Mouse (Mus musculus) forebrain, embryonic 13.5 days (tissue): ENCODE data around the gene Cdh22. TPM values are rescaled to one million over a fixed set of nuclear protein-coding genes. Genes with fewer than 3 reads are reported as not detected.
A peak's percentile ranks its signal among the peaks of the same experiment; 100 is the strongest.

Experiments
- ATAC-seq: fragments of 200-750 bp; cut with Nextera tagmentation; 2 replicates; pipeline ENCODE4 v1.8.0; 2017
- H3K27ac ChIP-seq: fragments of 300-500 bp; sonication (generic); 2 replicates; pipeline ENCODE4 v1.5.1; 2015; ENCODE audit warnings: inconsistent platforms, mild to moderate bottlenecking, moderate library complexity
- H3K27me3 ChIP-seq: fragments of 300-500 bp; sonication (generic); 2 replicates; pipeline ENCODE4 v1.6.1; 2015; ENCODE audit warnings: mild to moderate bottlenecking, inconsistent platforms
- H3K36me3 ChIP-seq: fragments of 300-500 bp; sonication (generic); 2 replicates; pipeline ENCODE4 v1.6.1; 2015; ENCODE audit warnings: mild to moderate bottlenecking, inconsistent platforms; ENCODE audit not compliant: poor library complexity, severe bottlenecking
- H3K4me1 ChIP-seq: fragments of 300-500 bp; sonication (generic); 2 replicates; pipeline ENCODE4 v1.6.1; 2015; ENCODE audit warnings: inconsistent platforms
- H3K4me2 ChIP-seq: fragments of 300-500 bp; sonication (generic); 2 replicates; pipeline ENCODE4 v1.6.1; 2015; ENCODE audit warnings: inconsistent platforms, mild to moderate bottlenecking, moderate library complexity
- H3K4me3 ChIP-seq: fragments of 300-500 bp; sonication (generic); 2 replicates; pipeline ENCODE4 v1.5.1; 2015; ENCODE audit warnings: mild to moderate bottlenecking, inconsistent platforms
- H3K9ac ChIP-seq: fragments of 300-500 bp; sonication (generic); 2 replicates; pipeline ENCODE4 v1.6.1; 2015; ENCODE audit warnings: mild to moderate bottlenecking, inconsistent platforms
- H3K9me3 ChIP-seq: fragments of 300-500 bp; sonication (generic); replicated peaks from 2 replicates; pipeline ENCODE4 v1.6.1; 2016; ENCODE audit warnings: inconsistent platforms
- WGBS: fragments of 180-500 bp; shearing (Covaris S2); methylation state at CpG from one replicate; pipeline ENCODE4 v1.1.7; 2015; 5-methylcytosine and 5-hydroxymethylcytosine counted together
- polyA plus RNA-seq: library from polyadenylated mRNA; unstranded; fragments of >200 nt; fragmentation: Nextera tagmentation; extraction: Ambion mirVana; gene quantifications from 2 replicates; pipeline ENCODE4 v1.2.1, GENCODE M21; 2015

Gene Cdh22
- polyA plus RNA-seq, 1 experiment from 2014 or later = 5.0 TPM

- Histone ChIP-seq H3K27ac (peak overlapping the region; percentile 83), H3K36me3 (no peaks in the 10 kb centered on the region), H3K27me3 (peaks cover 15% of the 10 kb centered on the region), H3K4me3 (no peak overlapping the region), H3K9ac (0 out of 2 replicates have a peak overlapping the region, but pooled peaks have one; percentile 2), H3K4me1 (peaks cover 50% of the 10 kb centered on the region), H3K4me2 (no peak overlapping the region), H3K9me3 (no peaks in the 10 kb centered on the region)
- peak; percentile 80 for ATAC-seq
- WGBS = 6% methylated on average over 10 of the region's 10 CpGs
Observed at GRCm38 (mm10) chr2:165096367-165096766, 138.3 kb downstream of the Cdh22 start.

GRCm38 (mm10) chr2:165092393-165092792 is 142.3 kb downstream of the Cdh22 start:
- WGBS = 31% methylated on average over 7 of the region's 7 CpGs
- no peaks in the 10 kb centered on the region for H3K9me3 ChIP-seq
- no peak overlapping the region for H3K9ac ChIP-seq
- no peak overlapping the region for H3K4me2 ChIP-seq
- no peak for ATAC-seq
- peak overlapping the region; percentile 25; the same call in 1 of the 2 replicates for H3K27ac ChIP-seq
- H3K4me3 ChIP-seq = no peak overlapping the region
- H3K27me3 ChIP-seq = peaks cover 6% of the 10 kb centered on the region; the same call in 1 of the 2 replicates
- peaks cover 42% of the 10 kb centered on the region for H3K4me1 ChIP-seq
- H3K36me3 ChIP-seq = no peaks in the 10 kb centered on the region

DNA sequence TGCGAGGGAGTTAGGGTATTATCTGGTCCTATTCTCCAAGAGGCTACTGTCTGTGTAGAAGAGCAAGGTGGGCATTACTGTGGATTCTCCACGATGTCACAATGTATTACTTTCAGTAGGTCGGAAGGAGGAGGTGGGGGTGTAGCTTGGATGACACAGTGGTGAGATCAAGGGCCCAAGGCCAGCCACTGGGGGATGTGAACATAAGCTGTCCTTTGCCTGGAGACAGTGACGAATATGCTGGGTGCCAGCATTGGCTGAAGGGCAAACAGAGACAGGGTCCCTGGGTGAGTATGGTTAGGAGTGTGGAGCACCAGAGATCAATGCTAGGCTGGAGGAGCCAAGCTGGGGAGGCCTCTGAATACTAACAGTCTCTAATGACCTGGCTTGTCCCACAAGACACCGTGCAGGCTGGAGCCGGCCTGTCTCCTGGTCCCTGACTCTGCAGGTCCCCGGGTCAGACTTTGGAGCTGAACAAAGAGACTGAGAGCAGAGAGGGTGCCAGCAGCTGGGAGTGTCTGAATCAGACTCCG is 143.2 kb downstream of the Cdh22 start:
- Histone ChIP-seq H3K4me2 (no peak overlapping the region), H3K9ac (no peak overlapping the region), H3K4me3 (no peak overlapping the region), H3K4me1 (peaks cover 34% of the 10 kb centered on the region), H3K36me3 (no peaks in the 10 kb centered on the region), H3K27ac (no peak overlapping the region), H3K9me3 (no peaks in the 10 kb centered on the region), H3K27me3 (peaks cover 4% of the 10 kb centered on the region; the same call in 1 of the 2 replicates)
- 65% methylated on average over 8 of the region's 8 CpGs for WGBS
- no peak for ATAC-seq

DNA sequence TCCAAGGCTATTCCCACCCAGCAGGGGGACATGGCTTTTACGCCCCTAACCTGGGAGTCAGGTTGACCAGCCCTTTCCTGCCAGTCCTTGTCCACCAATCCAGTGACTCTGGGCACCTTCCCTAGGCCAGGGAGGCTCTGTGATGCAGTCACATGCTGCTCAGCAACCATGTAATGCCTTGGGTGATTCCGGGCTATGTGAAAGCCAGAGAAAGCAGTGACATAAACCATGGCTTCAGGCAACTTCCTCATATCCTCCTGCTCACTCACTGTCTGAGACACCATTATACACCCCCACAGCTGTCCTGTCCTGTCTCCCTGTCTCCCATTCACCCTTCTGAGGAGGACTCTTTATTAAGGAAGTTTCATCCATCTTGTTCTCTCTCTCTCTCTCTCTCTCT is 144.0 kb downstream of the Cdh22 start, which contains the start of gene 1700025C18Rik:
Gene 1700025C18Rik (minus strand): TSS at position 101 of the 400 bp plus-strand sequence.
- ATAC-seq = no peak
- Histone ChIP-seq H3K27me3 (peaks cover 4% of the 10 kb centered on the region; the same call in 1 of the 2 replicates), H3K4me1 (peaks cover 34% of the 10 kb centered on the region), H3K9me3 (no peaks in the 10 kb centered on the region), H3K9ac (no peak within 1 kb of the TSS), H3K4me2 (no peak within 1 kb of the TSS), H3K4me3 (no peak within 1 kb of the TSS), H3K36me3 (no peaks in the 10 kb centered on the region), H3K27ac (no peak within 1 kb of the TSS)
- WGBS = 83% methylated on average over 2 of the region's 2 CpGs

DNA sequence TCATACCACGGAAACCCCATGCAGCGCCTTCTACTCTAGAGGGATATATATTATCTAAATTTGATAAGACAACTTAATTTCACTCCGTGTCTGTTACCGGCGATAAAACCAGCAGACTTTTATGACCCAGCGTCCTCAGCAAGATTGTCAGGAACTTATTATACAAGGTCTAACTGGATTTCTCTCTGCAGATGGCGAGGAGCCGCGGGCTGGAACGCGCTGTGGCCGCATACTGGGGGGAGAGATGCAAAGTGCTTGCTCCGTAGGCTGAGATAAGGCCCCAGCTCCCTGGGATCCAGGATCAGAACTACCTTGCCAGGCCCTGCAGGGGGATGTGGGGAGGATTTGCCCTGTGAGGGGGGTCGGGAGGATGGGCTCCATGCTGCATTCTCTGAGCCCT is 145.2 kb downstream of the Cdh22 start:
- no peaks in the 10 kb centered on the region for H3K9me3 ChIP-seq
- H3K4me1 ChIP-seq = peaks cover 28% of the 10 kb centered on the region
- H3K27ac ChIP-seq = no peak overlapping the region
- no peak overlapping the region for H3K9ac ChIP-seq
- H3K4me2 ChIP-seq = no peak overlapping the region
- 52% methylated on average over 14 of the region's 14 CpGs for WGBS
- ATAC-seq = no peak
- no peaks in the 10 kb centered on the region for H3K36me3 ChIP-seq
- H3K4me3 ChIP-seq = no peak overlapping the region
- peaks cover 4% of the 10 kb centered on the region; the same call in 1 of the 2 replicates for H3K27me3 ChIP-seq

DNA sequence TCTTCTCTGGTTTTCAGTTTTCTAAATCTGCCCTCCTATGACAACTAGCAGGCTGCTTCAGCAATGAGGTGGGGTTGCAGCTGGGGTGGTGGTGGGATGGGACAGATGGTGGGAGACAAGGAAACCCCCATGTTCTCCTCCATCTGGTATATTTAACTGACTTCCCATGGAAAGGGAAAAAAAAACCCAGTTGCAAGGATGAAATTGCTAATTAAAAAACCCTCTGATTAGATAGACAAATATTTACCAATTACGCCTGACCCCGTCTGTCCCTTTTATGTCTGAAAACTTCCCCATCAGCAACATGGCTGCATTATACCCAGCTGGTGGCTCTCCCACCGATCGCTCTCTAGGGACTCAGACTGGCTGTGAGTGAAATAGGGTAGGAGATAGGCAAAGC is 148.0 kb downstream of the Cdh22 start:
- ATAC-seq = 0 out of 2 replicates have a peak, but pooled peaks have one; percentile 43
- Histone ChIP-seq H3K36me3 (no peaks in the 10 kb centered on the region), H3K27me3 (peaks cover 4% of the 10 kb centered on the region; the same call in 1 of the 2 replicates), H3K9me3 (no peaks in the 10 kb centered on the region), H3K27ac (peak overlapping the region; percentile 51; the same call in 1 of the 2 replicates), H3K9ac (no peak overlapping the region), H3K4me2 (no peak overlapping the region), H3K4me3 (no peak overlapping the region), H3K4me1 (peaks cover 12% of the 10 kb centered on the region)
- WGBS = 59% methylated on average over 4 of the region's 4 CpGs

GRCm38 (mm10) chr2:165081257-165081656 is 153.4 kb downstream of the Cdh22 start:
- peaks cover 53% of the 10 kb centered on the region for H3K4me1 ChIP-seq

GRCm38 (mm10) chr2:165080657-165081056 is 154.0 kb downstream of the Cdh22 start:
- no peak overlapping the region for H3K4me3 ChIP-seq
- H3K27me3 ChIP-seq = peaks cover 36% of the 10 kb centered on the region
- no peak overlapping the region for H3K9ac ChIP-seq
- H3K9me3 ChIP-seq = no peaks in the 10 kb centered on the region
- no peak for ATAC-seq
- H3K4me1 ChIP-seq = peaks cover 53% of the 10 kb centered on the region
- no peak overlapping the region for H3K27ac ChIP-seq
- no peaks in the 10 kb centered on the region for H3K36me3 ChIP-seq
- no peak overlapping the region for H3K4me2 ChIP-seq
- WGBS = 24% methylated on average over 9 of the region's 9 CpGs

More at GRCm38 (mm10) chr2:165081257-165081656, 153.4 kb downstream of the Cdh22 start:
- Histone ChIP-seq H3K9ac (no peak overlapping the region), H3K4me2 (no peak overlapping the region), H3K9me3 (no peaks in the 10 kb centered on the region), H3K27me3 (peaks cover 36% of the 10 kb centered on the region), H3K4me3 (no peak overlapping the region), H3K36me3 (no peaks in the 10 kb centered on the region), H3K27ac (no peak overlapping the region)
- WGBS = 20% methylated on average over 7 of the region's 7 CpGs
- no peak for ATAC-seq

GRCm38 (mm10) chr2:165078605-165079004 is 156.0 kb downstream of the Cdh22 start:
- ATAC-seq = no peak
- Histone ChIP-seq H3K36me3 (no peaks in the 10 kb centered on the region), H3K4me1 (peaks cover 65% of the 10 kb centered on the region), H3K9ac (peak overlapping the region; percentile 34; the same call in 1 of the 2 replicates), H3K4me2 (peak overlapping the region; percentile 20; the same call in 1 of the 2 replicates), H3K27me3 (peaks cover 48% of the 10 kb centered on the region), H3K4me3 (no peak overlapping the region), H3K27ac (no peak overlapping the region), H3K9me3 (no peaks in the 10 kb centered on the region)
- 22% methylated on average over 10 of the region's 10 CpGs for WGBS

DNA sequence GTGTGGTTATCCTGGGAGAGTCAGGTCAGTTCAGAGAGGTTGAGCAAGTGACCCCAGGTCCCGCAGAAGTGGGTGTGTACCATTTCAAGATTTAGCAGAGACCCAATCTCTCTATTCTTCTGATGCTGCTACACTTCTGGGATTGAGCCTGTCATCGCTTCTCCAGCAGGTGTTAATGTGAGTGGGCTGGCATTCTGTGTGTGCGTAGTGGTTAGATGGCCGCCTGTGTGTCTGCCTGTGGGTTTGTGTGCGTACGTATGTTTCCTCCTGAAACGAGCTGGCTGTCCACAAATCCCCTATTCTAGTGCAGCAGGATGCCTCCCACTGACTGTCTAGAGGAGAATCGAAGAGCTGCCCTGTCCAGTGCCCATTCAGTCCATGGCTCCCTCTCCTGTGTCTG is 156.6 kb downstream of the Cdh22 start:
- ATAC-seq = no peak
- H3K4me1 ChIP-seq = peaks cover 70% of the 10 kb centered on the region
- H3K36me3 ChIP-seq = no peaks in the 10 kb centered on the region
- H3K9ac ChIP-seq = peak overlapping the region; percentile 34; the same call in 1 of the 2 replicates
- 40% methylated on average over 8 of the region's 8 CpGs for WGBS
- peaks cover 54% of the 10 kb centered on the region for H3K27me3 ChIP-seq
- no peak overlapping the region for H3K27ac ChIP-seq
- no peak overlapping the region for H3K4me3 ChIP-seq
- peak overlapping the region; percentile 20; the same call in 1 of the 2 replicates for H3K4me2 ChIP-seq
- H3K9me3 ChIP-seq = no peaks in the 10 kb centered on the region

- H3K4me3 ChIP-seq = no peak overlapping the region
- H3K27me3 ChIP-seq = peaks cover 55% of the 10 kb centered on the region
- no peaks in the 10 kb centered on the region for H3K9me3 ChIP-seq
- H3K36me3 ChIP-seq = no peaks in the 10 kb centered on the region
- H3K27ac ChIP-seq = peak overlapping the region; percentile 63
- ATAC-seq = peak; percentile 76
- peaks cover 72% of the 10 kb centered on the region for H3K4me1 ChIP-seq
- peak overlapping the region; percentile 41 for H3K4me2 ChIP-seq
- peak overlapping the region; percentile 23; the same call in 1 of the 2 replicates for H3K9ac ChIP-seq
- 2% methylated on average over 9 of the region's 9 CpGs for WGBS
Observed at GRCm38 (mm10) chr2:165077055-165077454, 157.6 kb downstream of the Cdh22 start.

DNA sequence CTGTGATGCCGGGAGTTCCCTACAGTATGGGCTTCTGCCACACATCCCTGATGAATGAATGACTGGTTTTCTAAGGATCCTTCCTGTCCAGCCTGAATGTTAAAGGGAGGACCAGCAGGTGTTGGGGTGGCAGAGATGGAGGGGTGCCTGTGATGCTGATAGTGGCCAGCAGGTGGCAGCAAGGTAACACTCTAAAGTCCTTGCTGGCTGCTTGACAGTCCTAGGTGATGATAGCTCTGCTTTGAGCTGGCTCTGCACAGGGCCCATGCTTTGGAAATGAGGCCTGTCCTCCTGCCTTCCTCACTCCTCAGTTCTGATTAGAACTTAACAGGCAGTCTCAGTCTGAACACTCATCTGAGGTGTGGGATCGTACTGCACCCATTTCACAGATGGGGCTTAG is 159.7 kb downstream of the Cdh22 start:
- Histone ChIP-seq H3K4me2 (no peak overlapping the region), H3K36me3 (no peaks in the 10 kb centered on the region), H3K9ac (no peak overlapping the region), H3K27ac (no peak overlapping the region), H3K27me3 (peaks cover 55% of the 10 kb centered on the region), H3K4me3 (no peak overlapping the region), H3K4me1 (peaks cover 71% of the 10 kb centered on the region), H3K9me3 (no peaks in the 10 kb centered on the region)
- peak; percentile 41; the same call in 1 of the 2 replicates for ATAC-seq
- WGBS = 39% methylated on average over 2 of the region's 2 CpGs
